Mouse (Mus musculus) forebrain, embryonic 14.5 days (tissue): Measurements from ENCODE around the gene Samd8. TPM values are rescaled to one million over a fixed set of nuclear protein-coding genes. Genes with fewer than 3 reads are reported as not detected.

Source experiments
- ATAC-seq: fragments of 200-750 bp; cut with Nextera tagmentation; 2 replicates; pipeline ENCODE4 v1.8.0; 2017; ENCODE audit warnings: mild to moderate bottlenecking, moderate library complexity
- DNase-seq: peaks from one replicate; pipeline ENCODE4 v3.0.0-alpha.2; 2015; ENCODE audit warnings: low spot score
- H3K27ac ChIP-seq: fragments of 300-500 bp; sonication (generic); 2 replicates; pipeline ENCODE4 v1.5.1; 2014; ENCODE audit warnings: low read depth, mild to moderate bottlenecking, control low read depth, low read length, moderate library complexity
- H3K27me3 ChIP-seq: fragments of 300-500 bp; sonication (generic); replicated peaks from 2 replicates; pipeline ENCODE4 v1.6.1; 2014; ENCODE audit warnings: low read length, control low read depth, mixed read lengths; ENCODE audit not compliant: control insufficient read depth, insufficient read depth
- H3K36me3 ChIP-seq: fragments of 300-500 bp; sonication (generic); 2 replicates; pipeline ENCODE4 v1.6.1; 2014; ENCODE audit warnings: low read length, control low read depth; ENCODE audit not compliant: control insufficient read depth, insufficient read depth
- H3K4me1 ChIP-seq: fragments of 300-500 bp; sonication (generic); 2 replicates; pipeline ENCODE4 v1.6.1; 2014; ENCODE audit warnings: antibody characterized with exemption, low read length, control low read depth; ENCODE audit not compliant: control insufficient read depth, insufficient read depth
- H3K4me2 ChIP-seq: fragments of 300-500 bp; sonication (generic); 2 replicates; pipeline ENCODE4 v1.6.1; 2014; ENCODE audit warnings: mild to moderate bottlenecking, control low read depth, low read length
- H3K4me3 ChIP-seq: fragments of 300-500 bp; sonication (generic); 2 replicates; pipeline ENCODE4 v1.5.1; 2014; ENCODE audit warnings: low read depth, low read length, control low read depth
- H3K9ac ChIP-seq: fragments of 300-500 bp; sonication (generic); 2 replicates; pipeline ENCODE4 v1.6.1; 2014; ENCODE audit warnings: mild to moderate bottlenecking, low read length, control low read depth, moderate library complexity
- H3K9me3 ChIP-seq: fragments of 300-500 bp; sonication (generic); replicated peaks from 2 replicates; pipeline ENCODE4 v1.6.1; 2016; ENCODE audit warnings: low read length, control low read depth, mixed read lengths; ENCODE audit not compliant: control insufficient read depth
- WGBS: fragments of 180-500 bp; shearing (Covaris S2); extraction: QIAGEN DNeasy Blood & Tissue Kit; methylation state at CpG from one replicate; pipeline ENCODE4 v1.1.7; 2014; 5-methylcytosine and 5-hydroxymethylcytosine counted together
- polyA plus RNA-seq: library from polyadenylated mRNA; unstranded; fragments of >200 nt; fragmentation: Nextera tagmentation; extraction: Ambion mirVana; gene quantifications from 2 replicates; pipeline ENCODE4 v1.2.1, GENCODE M21; 2014

The Samd8 gene
- polyA plus RNA-seq, 1 experiment from 2014 or later, result 18.9 TPM

- H3K9ac ChIP-seq, result no peak overlapping the region
- 97% methylated on average over 4 of the region's 4 CpGs for WGBS
- H3K4me1 ChIP-seq, result no peaks in the 10 kb centered on the region
- DNase-seq (no peak), ATAC-seq (no peak)
- no peak overlapping the region for H3K27ac ChIP-seq
- no peak overlapping the region for H3K4me3 ChIP-seq
- peaks cover 8% of the 10 kb centered on the region; the same call in 1 of the 2 replicates for H3K36me3 ChIP-seq
- no peaks in the 10 kb centered on the region for H3K27me3 ChIP-seq
- no peak overlapping the region for H3K4me2 ChIP-seq
- no peaks in the 10 kb centered on the region for H3K9me3 ChIP-seq
Observed at GRCm38 (mm10) chr14:21800641-21801040, 50.3 kb downstream of the Samd8 start.

DNA sequence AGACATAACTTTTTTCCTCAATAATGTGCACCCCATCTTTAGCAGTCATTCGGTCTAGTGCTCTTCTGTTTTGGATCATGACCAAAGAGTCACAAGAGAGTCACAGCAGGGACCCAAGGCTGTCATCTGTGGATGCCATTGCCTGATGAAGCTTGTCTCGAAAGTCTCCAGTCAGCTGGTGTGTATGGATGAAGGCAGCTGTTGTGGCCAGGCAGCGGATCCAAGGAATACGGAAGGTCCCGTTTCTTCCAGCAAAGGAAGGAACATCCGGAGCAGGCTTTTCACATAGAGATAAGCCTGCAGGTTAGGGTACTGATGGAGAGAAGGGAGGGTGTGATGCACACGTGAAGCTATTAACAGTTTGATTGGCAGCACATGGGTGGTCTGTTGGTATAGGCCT, 51.3 kb downstream of the Samd8 start:
- 81% methylated on average over 7 of the region's 7 CpGs for WGBS
- DNase-seq (no peak), ATAC-seq (no peak)
- H3K27me3 ChIP-seq, result no peaks in the 10 kb centered on the region
- no peak overlapping the region for H3K9ac ChIP-seq
- H3K4me2 ChIP-seq, result no peak overlapping the region
- H3K9me3 ChIP-seq, result no peaks in the 10 kb centered on the region
- no peak overlapping the region for H3K27ac ChIP-seq
- peaks cover 8% of the 10 kb centered on the region; the same call in 1 of the 2 replicates for H3K36me3 ChIP-seq
- H3K4me1 ChIP-seq, result no peaks in the 10 kb centered on the region
- no peak overlapping the region for H3K4me3 ChIP-seq

DNA sequence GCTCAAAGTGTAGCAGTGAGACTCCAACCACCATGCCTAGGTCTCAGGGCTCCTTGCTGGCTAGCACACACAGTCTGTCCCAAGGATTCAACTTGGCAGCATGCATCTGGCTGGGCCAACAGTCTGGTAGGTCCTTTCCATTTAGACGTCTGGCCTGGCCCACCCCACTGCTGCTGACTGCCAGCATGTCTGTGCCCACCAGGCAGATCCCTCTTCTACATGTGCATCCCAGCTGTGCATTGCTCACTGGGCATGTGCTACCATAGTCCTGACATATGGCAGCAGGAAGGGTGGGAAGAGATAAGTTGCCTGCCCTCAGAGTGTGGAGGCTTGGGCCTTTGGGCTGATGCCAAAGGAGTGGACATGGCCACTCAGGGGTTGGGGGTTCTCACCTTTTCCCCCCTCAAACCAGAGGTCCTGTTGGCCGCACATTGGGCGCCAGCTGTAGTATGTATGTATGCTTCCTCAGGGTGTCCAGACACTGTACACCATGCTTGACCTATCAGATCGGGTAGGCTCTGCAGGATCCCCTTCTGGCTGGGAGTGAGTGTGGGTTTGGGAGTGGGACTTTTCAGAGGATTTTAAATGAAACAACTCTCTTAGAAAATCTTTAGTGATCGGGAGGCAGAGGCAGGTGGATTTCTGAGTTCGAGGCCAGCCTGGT, 52.3 kb downstream of the Samd8 start:
- WGBS, result 87% methylated on average over 6 of the region's 6 CpGs

DNA sequence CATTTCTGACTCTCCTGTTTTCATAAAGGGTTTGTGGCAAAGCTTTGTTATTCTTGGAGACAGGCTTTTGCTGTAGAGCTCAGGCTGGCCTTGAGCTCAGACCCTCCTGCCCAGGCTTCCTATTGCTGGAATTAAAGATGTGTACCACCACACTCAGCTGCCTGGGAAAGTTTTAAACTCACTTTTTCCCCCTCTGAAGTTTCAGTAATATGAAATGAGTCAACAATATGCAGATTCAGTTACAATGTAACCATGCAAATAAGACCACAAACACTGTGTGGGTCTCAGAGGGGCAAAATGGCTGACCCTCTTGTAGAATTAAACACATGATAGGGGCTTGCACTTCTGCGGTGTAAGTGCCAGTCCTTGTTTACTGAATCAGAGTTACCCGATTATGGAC, 55.9 kb downstream of the Samd8 start:
- 93% methylated on average over 2 of the region's 2 CpGs for WGBS
- Histone ChIP-seq H3K9me3 (no peaks in the 10 kb centered on the region), H3K27ac (no peak overlapping the region), H3K4me1 (no peaks in the 10 kb centered on the region), H3K4me3 (no peak overlapping the region), H3K9ac (no peak overlapping the region), H3K4me2 (no peak overlapping the region), H3K27me3 (no peaks in the 10 kb centered on the region), H3K36me3 (no peaks in the 10 kb centered on the region)
- DNase-seq, result no peak
- no peak for ATAC-seq

More for the DNA sequence above, 52.3 kb downstream of the Samd8 start:
- Histone ChIP-seq H3K36me3 (peaks cover 8% of the 10 kb centered on the region; the same call in 1 of the 2 replicates), H3K4me2 (no peak overlapping the region), H3K27me3 (no peaks in the 10 kb centered on the region), H3K9me3 (no peaks in the 10 kb centered on the region), H3K4me1 (no peaks in the 10 kb centered on the region), H3K9ac (no peak overlapping the region), H3K27ac (no peak overlapping the region), H3K4me3 (no peak overlapping the region)
- ATAC-seq (no peak), DNase-seq (no peak)

DNA sequence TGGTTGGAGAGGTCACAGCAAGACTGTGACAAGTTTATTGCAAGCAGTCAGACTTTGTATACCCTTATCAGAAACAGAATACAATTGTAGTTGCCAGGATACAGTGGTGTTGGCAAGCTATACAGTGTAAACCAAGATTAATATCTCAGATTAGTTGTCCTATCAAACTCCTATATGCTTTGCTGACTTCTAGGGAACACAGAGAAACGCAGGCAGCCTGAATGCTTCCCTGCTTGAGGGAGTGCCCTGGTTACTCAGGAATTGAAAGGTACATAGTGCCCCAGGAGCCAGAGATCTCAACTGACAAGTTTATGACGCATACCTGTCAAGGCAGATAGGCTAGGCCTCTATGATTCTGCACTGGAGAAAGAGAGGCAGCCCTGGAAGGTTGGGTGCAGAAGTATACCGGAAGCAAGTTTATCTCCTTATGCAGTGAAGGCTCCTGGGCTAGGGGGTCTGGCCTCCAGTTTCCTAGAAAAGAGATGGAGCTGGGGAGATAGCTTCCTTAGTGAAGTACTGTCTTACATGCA, 56.4 kb downstream of the Samd8 start:
- WGBS, result 95% methylated on average over 3 of the region's 3 CpGs
- Histone ChIP-seq H3K36me3 (no peaks in the 10 kb centered on the region), H3K9ac (no peak overlapping the region), H3K27me3 (no peaks in the 10 kb centered on the region), H3K4me1 (no peaks in the 10 kb centered on the region), H3K4me3 (no peak overlapping the region), H3K27ac (no peak overlapping the region), H3K9me3 (no peaks in the 10 kb centered on the region), H3K4me2 (no peak overlapping the region)
- DNase-seq (no peak), ATAC-seq (no peak)

DNA sequence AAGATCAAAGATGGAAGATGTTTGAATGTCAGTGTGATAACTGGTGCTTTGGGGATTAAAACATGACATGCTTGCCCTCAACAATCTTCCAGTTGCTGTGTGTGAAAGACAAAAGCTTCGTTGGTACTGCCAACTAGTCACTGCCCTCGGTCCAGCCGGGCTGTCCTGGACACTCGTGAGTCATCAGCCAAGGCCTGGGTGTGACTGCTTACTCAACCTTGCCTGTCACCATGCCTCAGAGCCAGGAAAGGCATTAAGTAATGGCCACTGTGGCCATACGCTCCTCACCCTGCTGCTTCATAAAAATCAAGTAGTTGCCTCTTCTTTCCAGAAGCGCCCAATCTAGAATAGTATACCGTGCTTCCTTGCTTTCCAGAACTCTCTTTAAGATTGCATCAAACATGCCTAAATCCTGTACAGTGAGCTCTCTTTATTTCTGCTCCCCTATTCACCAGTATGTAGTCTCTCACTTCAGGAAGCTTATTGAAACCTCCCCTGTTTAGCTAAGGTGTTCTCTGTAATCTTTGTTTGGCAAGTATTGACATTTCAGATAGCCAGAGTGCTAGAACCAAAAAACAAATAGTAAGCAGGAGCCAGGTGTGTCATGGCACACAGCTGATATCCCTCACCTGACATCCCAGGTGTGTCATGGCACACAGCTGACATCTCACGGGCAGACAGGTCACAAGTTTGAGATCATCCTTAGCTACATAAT, 58.0 kb downstream of the Samd8 start:
- Histone ChIP-seq H3K4me2 (no peak overlapping the region), H3K4me3 (no peak overlapping the region), H3K27me3 (no peaks in the 10 kb centered on the region), H3K9me3 (no peaks in the 10 kb centered on the region), H3K9ac (no peak overlapping the region), H3K27ac (no peak overlapping the region), H3K36me3 (no peaks in the 10 kb centered on the region), H3K4me1 (no peaks in the 10 kb centered on the region)
- ATAC-seq (no peak), DNase-seq (no peak)
- 94% methylated on average over 8 of the region's 8 CpGs for WGBS

DNA sequence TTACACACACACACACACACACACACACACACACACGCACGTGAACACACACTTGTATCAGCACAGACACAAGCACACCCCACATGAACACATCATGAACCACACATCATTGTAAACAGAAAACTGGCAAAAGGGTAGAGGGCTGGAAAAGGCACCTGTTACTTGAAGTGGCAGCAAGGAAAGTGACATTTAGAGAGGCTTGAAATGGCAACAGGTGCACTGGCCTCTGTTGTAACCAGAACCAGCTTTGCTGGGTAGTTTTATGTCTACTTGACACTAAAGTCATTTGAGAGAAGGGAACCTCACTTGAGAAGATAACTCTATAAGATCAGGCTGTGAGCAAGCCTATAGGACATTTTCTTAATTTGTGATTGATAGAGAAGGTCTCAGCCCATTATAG, 59.1 kb downstream of the Samd8 start:
- H3K4me1 ChIP-seq, result no peaks in the 10 kb centered on the region
- no peaks in the 10 kb centered on the region for H3K36me3 ChIP-seq
- 91% methylated on average over 2 of the region's 2 CpGs for WGBS
- ATAC-seq (no peak), DNase-seq (no peak)
- no peak overlapping the region for H3K9ac ChIP-seq
- H3K27ac ChIP-seq, result no peak overlapping the region
- H3K9me3 ChIP-seq, result no peaks in the 10 kb centered on the region
- no peak overlapping the region for H3K4me3 ChIP-seq
- no peak overlapping the region for H3K4me2 ChIP-seq
- H3K27me3 ChIP-seq, result no peaks in the 10 kb centered on the region

GRCm38 (mm10) chr14:21811301-21811700, 61.0 kb downstream of the Samd8 start:
- H3K4me1 ChIP-seq, result no peaks in the 10 kb centered on the region
- H3K9me3 ChIP-seq, result no peaks in the 10 kb centered on the region
- no peaks in the 10 kb centered on the region for H3K27me3 ChIP-seq
- no peaks in the 10 kb centered on the region for H3K36me3 ChIP-seq
- H3K4me3 ChIP-seq, result no peak overlapping the region
- H3K9ac ChIP-seq, result no peak overlapping the region
- DNase-seq, result no peak
- 82% methylated on average over 4 of the region's 4 CpGs for WGBS
- no peak overlapping the region for H3K27ac ChIP-seq
- no peak overlapping the region for H3K4me2 ChIP-seq
- ATAC-seq, result no peak

DNA sequence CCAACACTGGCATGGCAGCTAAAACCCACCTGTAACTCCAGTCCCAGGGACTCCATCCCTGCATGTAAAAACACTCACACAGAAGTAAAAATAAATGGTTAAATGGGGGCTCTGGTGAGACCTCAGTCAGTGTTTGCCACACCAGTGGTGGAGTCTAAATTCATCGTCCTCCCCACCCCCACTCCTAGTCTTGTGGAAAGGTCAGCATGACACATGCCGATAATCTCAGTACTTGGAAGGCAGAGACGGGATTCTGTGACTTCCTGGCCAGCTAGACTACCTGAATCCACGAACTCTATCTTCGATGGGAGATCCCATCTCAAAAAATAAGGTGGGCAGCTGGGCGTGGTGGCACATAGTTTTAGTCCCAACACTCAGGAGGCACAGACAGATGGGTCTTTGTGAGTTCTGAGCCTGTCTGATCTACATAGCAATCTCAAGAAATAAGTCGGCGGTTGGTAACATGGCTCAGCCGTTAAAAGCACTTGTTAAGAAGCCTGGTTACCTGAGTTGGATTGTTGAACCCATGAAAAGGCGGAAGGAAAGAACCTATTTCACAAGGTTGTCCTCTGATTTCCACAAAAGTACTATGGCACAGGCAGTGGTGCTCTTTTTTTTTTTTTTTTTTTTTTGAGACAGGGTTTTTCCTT, 61.5 kb downstream of the Samd8 start:
- no peak for ATAC-seq

More for the DNA sequence above, 61.5 kb downstream of the Samd8 start:
- Histone ChIP-seq H3K9me3 (no peaks in the 10 kb centered on the region), H3K4me3 (no peak overlapping the region), H3K4me1 (no peaks in the 10 kb centered on the region), H3K4me2 (no peak overlapping the region), H3K9ac (no peak overlapping the region), H3K36me3 (no peaks in the 10 kb centered on the region), H3K27me3 (no peaks in the 10 kb centered on the region), H3K27ac (no peak overlapping the region)
- no peak for DNase-seq
- 89% methylated on average over 10 of the region's 10 CpGs for WGBS
